Mouse (Mus musculus): Measurements from ENCODE around the gene Vegfb.
A peak's percentile ranks its signal among the peaks of the same experiment; 100 is the strongest.

The Vegfb gene

DNA sequence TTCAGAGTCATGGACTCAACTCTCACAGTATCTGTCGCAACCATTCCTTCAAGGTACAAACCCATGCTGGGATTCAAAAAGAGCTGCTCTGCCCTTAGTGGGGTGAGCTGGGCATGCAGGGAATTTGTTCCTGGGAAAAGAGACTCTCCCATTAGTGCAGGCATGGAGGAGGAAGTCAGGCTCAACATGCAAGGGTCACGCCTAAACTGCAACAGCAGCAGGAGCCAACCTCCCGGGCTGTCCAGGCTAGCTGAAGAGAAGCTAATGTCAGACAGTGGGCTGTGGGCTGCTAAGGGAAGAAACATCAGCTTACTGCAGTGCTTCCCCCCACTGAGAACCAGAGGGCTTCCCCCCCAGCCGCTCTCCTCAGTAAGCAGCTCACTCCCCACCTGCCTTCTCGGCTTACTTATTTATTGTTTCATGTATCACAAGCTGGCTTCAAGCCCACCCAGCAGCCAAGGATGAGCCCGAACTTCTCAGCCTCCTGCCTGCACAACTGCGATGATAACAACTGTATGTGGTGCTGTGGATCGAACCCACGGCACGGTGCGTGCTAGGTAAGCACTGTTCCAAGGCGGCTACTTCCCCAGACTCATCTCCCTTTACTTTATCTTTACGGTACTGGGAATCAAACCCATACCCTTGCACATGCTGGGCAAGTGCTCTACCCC is 15.1 kb downstream of the Vegfb start:
- DNase-seq (ENCODE audit: low spot score in 2 of 2): no peak

DNA sequence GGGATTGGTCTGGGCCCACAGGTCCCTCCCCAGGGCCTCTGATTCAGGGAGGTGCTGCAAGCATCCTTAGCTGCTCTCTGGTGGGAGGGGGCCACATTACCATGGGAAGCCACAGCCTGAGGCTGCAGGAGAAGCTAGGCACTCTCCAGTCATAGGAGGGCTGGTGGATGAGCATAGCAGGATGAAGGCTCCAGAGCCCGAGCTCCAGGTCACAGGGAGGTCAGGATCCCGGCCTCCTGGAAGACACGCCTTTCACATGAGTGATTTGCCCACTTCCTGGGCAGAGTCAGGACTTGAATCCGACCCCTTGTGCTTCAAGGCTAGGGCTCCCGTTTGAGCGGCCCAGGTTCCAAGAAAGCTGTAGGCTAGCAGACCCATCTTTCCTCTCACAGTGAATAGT is 15.8 kb downstream of the Vegfb start:
- DNase-seq (ENCODE audit: low spot score in 2 of 2): no peak

DNA sequence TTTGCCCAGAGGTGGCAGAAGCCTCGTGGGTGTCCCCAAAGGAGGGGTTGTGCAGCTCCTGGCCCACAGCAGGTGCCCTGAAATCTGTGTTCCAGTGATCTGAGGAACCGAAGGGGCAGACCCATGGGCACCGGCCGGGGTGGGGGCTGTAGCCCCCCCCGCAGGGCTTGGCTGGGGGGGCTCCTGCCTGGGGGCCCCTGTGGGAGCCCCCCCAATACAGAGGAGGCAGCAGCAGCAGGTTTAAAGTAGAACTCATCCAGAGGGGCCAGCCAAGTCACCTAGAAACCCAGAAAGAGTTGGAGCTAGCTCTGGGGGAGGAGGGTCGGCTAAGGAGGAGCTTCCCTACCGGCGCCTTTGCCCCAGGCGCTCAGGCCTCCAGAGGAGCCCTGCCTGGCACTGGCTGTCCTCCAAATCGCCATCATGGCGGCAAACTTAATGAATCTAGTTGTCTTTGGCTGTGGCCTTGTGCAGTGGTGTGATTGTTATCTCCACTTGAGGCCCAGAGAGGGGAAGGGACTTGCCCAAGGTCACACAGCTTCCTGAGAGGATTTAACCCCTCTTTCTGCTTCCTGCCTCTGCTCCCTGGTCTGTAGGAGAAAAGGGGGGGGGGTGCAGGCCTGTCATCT is 16.9 kb downstream of the Vegfb start:
- DNase-seq (ENCODE audit: low spot score in 2 of 2): no peak

DNA sequence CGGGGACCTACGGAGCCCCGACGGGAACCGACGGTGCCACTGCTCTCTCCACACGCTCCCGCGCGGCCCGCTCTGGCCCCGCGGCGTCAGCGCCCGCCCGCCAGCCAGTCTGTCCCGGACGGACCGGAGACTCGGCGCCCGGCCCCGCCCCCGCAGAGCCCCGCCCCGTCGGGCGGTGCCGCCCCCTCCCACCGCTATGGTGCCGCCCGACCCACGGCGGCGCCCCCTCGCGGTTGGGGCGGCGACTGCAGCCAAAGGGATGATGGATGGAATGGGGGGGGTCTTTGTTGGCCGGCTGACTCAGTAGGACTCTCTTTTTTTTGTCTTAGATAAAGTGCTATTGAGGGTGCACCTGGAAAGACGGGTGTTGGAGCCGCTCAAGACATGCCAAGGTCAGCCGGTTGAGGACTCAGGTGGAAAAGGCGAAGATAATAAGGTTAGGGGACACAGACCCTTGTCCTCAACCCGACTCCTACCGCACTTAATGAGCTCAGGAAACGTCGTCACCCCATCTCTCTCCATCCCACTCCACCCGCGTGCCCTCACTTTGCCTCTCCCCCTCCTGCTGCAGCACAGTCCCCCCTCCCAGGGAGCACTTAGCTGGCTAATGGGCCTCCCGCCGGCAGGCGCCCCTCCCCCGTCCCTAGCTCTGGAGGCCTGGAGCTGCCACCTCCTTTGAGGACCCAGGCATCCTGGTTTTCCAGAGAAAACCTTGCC is 17.6 kb downstream of the Vegfb start:
- DNase-seq (ENCODE audit: low spot score in 2 of 2): peak; percentile 70 to 82

DNA sequence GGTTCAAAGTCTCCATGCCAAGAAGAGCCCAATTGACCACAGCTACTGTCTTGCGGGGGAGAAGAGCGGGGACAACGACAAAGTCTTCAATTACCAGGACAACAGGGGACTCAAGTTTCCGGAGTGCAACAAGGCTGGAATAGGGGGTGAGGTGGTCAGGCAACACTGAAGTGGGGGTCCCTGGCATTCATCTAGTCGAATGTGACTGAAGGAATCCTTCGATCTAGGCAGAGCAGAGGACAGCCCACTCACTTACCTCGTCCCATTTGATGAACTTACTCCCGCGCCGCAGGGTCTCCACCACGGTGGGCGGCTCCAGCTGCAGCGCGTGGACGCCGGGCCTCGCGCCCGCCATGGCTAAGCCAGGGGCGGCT is 18.2 kb downstream of the Vegfb start:
- no peak for DNase-seq (ENCODE audit: low spot score in 2 of 2)

DNA sequence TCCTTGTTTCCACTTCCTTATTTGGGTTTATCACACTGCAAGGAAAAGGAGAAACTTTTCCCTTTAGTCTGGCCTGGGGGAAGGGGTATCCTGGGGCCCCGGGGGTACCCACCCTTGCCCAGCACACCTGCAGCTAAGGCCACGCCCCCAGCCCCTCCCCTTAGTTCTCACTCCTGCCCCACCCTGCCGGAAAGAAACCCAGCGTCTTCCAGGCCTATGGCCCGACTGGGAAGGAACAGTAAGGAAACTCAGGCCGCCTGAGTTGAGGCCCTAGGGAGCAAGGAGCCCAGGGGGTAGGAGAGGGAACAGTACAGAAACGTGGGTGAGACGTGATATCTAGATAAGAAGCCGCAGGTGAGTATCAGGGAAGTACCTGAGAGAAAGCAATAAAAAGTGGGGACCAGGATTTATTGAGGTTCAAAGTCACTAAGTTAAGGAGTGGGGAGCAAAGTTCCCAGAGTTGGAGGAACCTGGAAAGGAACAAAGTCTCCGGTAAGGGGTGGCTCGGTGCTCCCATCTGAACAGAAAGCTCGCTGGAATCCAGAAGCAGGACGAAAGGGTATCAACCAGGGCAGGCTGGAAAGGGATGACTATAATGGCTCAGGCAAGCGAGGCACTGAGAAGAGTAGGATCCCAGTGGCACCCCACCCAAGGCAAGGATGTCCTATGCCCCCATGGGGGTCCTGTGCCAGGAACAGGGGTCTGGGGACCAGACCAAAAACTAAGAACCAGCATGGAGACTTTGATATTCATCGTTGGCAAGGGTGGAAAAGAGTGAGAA is 18.8 kb downstream of the Vegfb start:
- no peak for DNase-seq (ENCODE audit: low spot score in 2 of 2)

DNA sequence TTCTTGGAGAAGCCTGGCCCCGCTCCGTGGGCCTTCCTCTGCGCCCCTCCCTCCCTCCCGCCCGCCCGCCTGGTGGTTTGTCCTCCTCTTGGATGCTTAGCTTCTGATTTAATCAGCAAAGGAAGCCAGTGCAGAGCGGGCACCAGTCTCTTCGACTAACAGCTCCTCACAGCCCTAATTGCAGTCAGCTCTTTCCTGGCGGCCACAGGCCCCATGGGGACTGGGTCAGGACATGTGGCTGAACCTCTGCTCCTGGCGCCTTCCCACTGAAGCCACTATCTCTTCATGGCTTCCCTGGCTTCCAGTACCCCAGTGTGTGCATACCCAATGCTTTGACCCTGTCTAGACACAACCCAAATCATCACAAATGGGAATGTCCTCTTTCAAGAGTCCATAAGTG is 31.0 kb downstream of the Vegfb start:
- no peak for DNase-seq (ENCODE audit: low spot score in 2 of 2)

DNA sequence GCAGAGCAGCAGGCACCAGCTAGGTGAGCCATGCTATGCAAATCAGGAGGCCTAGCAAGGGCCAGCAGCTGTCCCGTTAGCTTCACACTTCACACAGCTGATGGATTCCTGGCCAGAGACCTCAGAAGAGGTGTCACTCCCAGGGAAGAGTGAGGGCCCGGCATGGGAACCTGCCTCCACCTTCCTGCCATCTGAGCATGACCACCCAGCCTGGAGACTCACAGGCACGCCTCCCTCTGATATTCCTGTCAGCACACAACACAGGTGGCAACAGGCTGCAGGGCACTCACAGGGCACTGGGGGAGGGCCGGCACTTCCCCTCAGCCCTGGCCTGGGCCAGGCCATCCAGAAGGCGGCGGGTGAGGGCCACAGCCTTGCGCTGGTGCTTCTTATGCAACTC is 32.0 kb downstream of the Vegfb start:
- DNase-seq (ENCODE audit: low spot score in 2 of 2): no peak

DNA sequence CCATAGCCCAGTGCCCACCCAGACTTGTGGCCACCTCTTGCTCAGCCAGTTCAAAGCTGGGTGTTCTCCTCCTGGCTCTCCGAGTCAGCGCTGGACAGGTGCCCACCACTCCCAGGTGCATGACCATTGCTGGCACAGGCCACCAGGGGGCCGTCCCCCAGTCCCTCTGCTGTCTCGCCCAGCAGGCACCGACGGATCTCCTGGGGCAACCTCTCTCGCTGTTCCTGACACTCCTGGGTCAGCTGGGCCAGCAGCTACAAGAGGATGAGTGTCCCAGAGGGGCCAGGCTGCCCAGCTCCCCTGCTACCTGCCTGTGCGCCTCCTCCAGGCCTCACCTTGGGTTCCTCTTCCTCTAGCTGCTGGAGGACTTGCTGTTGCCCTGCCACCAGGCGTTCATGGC is 33.4 kb downstream of the Vegfb start:
- peak in 1 of 2 experiments; percentile 61 for DNase-seq (ENCODE audit: low spot score in 2 of 2)

DNA sequence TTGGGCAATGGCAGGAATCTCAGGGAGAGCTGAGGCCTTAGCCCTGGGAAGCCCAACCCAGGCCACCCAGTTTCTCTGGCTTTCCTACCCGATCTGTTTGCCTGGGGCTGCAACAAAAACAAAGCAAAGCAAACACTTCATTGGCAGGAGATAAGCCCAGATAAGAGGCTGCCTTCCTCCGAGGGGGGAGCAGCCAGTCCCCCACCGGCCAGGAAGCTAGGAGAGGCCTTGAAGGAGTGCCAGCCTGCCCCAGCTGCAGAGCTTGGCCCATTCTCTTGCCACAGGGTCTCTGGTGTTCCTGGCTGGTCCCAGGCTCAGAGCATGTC is 34.8 kb downstream of the Vegfb start:
- no peak for DNase-seq (ENCODE audit: low spot score in 2 of 2)

DNA sequence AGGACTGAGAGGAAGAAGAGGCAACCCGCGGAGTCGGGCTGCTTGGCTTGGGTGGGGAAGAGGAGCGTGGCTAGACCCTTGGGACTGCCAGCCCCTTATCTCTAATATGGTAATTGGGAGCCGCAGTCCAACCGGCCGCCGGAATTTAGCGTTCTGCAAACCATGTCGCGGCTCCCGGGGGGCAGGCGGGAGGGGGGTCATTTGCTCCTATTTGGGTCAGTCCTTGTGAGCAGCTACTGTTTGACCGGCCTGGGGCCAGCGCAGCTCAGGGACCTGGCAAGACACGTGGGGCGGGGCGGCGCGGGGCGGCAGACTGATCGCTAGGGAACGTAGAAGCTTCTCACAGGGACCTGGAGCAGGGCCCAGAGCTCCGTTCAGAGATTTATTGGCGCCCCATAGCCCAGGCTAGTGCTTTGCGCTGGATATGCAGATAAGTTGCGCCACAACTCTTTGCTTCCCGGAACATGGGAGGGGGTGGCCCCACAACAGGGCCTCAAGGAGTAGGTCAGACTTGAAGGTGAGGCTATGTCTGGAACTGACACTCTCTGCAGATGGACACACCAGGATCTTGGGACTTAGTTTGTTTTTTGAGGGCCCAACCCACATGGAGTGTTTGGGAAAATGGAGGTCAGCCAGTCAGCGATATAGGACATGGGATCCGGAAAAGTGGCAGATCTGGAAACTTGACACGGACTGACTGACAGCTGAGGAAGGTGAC is 35.3 kb downstream of the Vegfb start:
- peak; percentile 66 to 73 for DNase-seq (ENCODE audit: low spot score in 2 of 2)

DNA sequence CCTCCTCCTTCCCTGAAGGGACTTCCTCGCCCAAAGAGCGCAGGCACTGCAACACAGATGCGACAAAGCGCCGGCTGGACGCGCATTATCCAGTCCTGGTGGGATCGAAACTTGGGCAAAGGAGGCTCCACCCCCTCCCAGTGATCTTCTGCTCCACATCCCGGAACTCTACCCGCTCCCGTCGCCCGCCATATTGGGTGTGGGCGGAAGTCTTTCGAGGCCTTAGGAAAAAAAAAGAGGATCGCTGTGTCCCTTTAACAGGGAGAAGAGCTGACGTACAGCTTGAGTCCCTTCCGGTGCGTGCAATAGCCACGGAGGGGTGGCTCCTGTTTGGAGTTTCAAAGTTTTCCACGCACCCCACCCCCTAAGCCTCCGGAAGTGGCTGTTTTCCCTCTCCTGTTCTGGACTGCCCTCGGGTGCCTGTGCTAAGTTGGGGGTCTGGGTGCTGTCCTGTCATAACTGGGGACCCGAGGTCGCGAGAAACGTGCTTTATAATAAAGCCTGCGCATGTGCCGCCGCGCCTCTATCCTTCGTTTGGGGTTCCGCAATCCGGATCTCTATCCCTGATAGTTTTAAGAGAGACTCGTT is 36.0 kb downstream of the Vegfb start:
- peak; percentile 69 to 82 for DNase-seq (ENCODE audit: low spot score in 2 of 2)

DNA sequence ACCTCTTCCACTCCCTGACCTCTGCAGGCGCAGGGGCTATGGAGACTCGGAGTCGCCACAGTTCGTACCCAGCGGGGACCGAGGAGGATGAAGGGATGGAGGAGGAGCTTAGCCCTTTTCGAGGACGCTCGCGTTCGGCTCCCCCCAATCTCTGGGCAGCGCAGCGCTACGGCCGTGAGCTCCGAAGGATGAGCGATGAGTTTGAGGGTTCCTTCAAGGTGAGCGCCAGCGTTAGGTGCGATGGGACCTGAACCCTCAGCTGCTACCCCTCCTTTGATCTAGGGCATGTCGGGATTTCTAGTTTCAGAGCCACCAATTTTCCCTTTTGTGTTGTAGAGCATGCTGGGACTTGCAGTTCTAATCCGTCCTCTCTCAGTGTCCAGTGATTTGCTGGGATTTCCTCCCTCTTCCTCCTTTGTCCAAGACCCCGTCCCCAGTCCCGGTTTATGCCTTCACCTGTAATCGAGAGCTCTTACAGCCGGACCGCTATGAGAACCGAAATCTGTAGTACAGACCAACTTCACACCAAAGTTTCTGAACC is 36.8 kb downstream of the Vegfb start:
- no peak for DNase-seq (ENCODE audit: low spot score in 2 of 2)

DNA sequence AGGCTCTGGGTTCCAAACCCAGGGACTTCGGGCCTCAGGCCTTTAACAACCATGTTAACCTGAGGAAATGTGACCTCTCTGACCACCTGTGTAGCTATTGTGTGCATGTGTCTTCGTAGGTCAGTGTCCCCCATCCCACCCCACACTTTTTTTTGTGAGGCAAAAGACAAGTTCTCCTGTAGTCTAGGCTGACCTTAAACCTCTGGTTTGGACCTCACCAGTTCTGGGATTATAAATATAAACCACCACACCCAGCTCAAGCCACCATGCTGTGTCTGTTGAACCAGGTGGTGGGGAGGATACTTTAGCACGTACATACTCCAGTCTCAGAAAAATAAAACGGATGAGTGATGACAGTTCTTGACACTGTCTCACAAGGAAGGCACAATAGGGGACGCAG is 37.5 kb downstream of the Vegfb start:
- DNase-seq (ENCODE audit: low spot score in 2 of 2): no peak

DNA sequence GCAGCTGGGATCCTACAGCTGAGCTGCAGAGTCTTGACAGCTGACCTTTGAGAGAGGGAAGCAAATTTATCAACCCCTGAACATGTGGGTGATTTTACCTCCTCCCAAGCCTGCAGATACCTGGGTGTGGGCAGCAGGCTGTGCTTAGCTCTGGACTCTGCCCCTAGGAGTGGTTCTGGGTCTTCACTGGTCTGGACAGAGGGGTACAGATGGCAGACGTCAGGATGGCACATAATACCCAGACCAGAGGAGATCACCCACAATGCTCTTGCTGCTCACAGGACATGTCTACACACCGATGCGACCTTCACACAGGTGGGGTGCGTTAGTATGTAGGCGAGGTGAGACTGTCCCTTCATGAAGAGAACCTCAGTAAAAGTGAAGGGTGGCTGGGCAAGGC is 37.9 kb downstream of the Vegfb start:
- no peak for DNase-seq (ENCODE audit: low spot score in 2 of 2)

DNA sequence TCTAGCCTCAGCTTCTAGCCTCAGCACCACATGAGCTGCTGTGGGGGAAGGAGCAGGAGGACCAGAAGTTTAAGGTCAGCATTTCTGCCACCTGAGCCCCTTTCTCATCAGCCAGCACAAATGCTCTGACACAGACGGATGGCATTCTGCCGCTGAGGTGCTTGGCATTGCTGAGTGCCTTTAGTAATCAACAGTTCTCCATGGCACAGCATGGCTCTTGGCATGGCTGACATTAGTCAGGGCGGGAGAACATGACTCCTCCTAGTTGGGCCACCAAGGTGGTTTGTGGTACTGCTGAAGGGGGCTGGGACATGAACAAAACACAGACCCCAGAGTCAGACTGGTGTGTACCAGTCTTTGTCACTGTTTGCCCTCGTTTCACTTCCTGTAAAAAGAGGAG is 39.3 kb downstream of the Vegfb start:
- DNase-seq (ENCODE audit: low spot score in 2 of 2): no peak

DNA sequence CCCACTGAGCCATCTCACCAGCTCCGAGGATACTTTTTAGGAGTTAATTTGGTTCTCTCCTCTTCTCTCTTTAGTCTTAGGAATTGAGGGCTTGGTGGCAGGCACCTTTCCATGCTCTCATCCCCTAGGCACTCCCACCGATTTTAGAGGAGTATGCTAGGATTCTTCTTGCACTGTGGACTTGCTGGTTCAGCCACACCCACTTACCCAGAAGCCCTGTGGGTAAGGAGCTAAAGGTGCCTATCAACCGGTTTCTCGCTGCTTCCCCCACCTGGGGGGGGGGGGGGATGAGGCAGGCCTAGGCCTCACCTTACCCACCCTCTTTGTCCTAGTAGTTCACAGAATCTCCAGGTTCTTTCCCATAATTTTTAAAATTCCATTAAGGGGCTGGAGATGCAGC is 39.7 kb downstream of the Vegfb start:
- no peak for DNase-seq (ENCODE audit: low spot score in 2 of 2)

DNA sequence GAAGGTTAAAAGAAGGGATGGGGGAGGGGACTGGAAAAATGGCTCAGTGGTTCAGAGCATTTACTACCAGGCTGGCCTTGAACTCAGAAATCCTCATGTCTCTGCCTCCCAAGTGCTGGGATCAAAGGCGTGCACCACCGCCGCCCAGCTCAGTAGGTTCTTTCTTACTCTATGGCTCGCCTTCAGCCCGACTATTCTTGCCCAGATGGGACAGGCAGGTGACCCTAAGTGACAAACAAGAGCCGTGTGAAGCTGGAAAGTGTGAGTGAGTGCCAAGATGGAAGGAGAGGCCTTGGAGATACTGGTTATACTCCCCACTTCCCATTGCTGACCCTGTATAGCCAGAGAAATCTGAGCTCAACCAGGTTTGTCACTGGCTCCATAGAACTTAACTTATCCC is 43.7 kb downstream of the Vegfb start:
- no peak for DNase-seq (ENCODE audit: low spot score in 2 of 2)

DNA sequence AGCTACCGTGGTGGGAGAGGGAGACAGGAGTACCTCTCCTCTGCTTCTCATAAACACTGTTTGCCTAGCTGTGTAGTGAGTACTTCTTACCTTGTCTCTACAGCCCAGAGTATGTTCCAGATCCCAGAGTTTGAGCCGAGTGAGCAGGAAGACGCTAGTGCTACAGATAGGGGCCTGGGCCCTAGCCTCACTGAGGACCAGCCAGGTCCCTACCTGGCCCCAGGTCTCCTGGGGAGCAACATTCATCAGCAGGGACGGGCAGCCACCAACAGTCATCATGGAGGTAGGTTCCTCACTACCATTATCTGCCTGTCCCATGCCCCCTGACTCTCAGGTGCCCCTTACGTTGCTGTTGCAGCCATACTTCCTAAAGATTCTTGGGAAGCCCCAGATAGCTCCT is 44.7 kb downstream of the Vegfb start:
- no peak for DNase-seq (ENCODE audit: low spot score in 2 of 2)

DNA sequence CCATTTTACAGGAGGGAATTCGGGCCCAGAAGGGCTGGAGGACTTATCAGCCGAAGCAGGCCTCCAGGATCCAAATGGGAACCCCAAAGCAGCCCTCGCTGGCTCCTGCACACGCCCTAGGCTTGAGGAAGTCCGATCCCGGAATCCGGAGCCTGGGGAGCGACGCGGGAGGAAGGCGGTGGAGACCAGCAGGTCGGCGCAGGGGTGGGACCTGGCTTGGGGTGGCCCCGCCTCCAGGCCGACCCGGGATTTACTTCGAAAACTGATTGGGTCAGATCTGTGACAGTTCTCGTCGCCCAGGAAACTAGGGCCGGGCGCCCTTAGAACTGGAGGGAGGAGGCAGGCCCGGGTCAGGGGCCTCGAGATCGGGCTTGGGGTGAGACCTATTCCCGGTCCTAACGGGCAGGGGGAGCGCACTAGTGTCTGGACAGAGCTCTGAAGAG is 45.2 kb downstream of the Vegfb start, which contains the start of gene Gpr137:
Gene Gpr137, minus strand, starts transcription at position 232 of the 443 bp plus-strand sequence.
- peak; percentile 87 to 93 for DNase-seq (ENCODE audit: low spot score in 2 of 2)

All from spleen, postnatal 10 days (tissue).